In genomic region chr11:30057299-30057698, GRCm38 (mm10) we compare ENCODE assay signal across 7 mouse cellular contexts. TPM values are rescaled to one million over a fixed set of nuclear protein-coding genes. Genes with fewer than 3 reads are reported as not detected.
A peak's percentile ranks its signal among the peaks of the same experiment; 100 is the strongest.
DNase-seq lines count a peak whose midpoint lies in the region; ATAC-seq and TF ChIP-seq lines count a peak whose summit lies in the region.

No protein-coding gene starts in this region.

- H3K27me3 ChIP-seq in liver, embryonic 14.5 days (ENCODE audit: control insufficient read depth, insufficient read depth, low read length) = no peaks in the 10 kb centered on the region

- H3K27ac ChIP-seq in bone marrow macrophage, adult 2 months (ENCODE audit: insufficient read depth, low read depth, low read length) = no peak overlapping the region
- no peak overlapping the region for H3K27ac ChIP-seq in liver, embryonic 14.5 days

- H3K4me1 ChIP-seq in bone marrow macrophage, adult 2 months (ENCODE audit: control insufficient read depth, insufficient read depth, low read length) = 0 out of 2 replicates have a peak, but pooled peaks cover 2% of the 10 kb centered on the region
- no peaks in the 10 kb centered on the region for H3K4me1 ChIP-seq in liver, embryonic 14.5 days (replicated peaks; ENCODE audit: control insufficient read depth in 2 of 2, insufficient read depth in 2 of 2, low read length in 1 of 2)

- TF ChIP-seq EP300 in liver, embryonic 14.5 days (IDR thresholded peaks at IDR 0.05; ENCODE audit: low read depth) = no peak

- no peak for TF ChIP-seq POLR2A in bone marrow macrophage, adult 2 months (IDR thresholded peaks at IDR 0.05; ENCODE audit: borderline replicate concordance, low read depth, low read length)

- peak overlapping the region; percentile 33 for H3K4me3 ChIP-seq in bone marrow macrophage, adult 2 months (ENCODE audit: insufficient read depth, low read length)
- no peak overlapping the region for H3K4me3 ChIP-seq in liver, embryonic 14.5 days (ENCODE audit: insufficient read depth in 1 of 2, low read depth in 2 of 2, low read length in 2 of 2)

- no peaks in the 10 kb centered on the region for H3K9me3 ChIP-seq in liver, embryonic 14.5 days (ENCODE audit: control insufficient read depth, low read length)

- H3K4me2 ChIP-seq in liver, embryonic 14.5 days (ENCODE audit: low read depth) = no peak overlapping the region

- TF ChIP-seq CTCF in bone marrow macrophage, adult 2 months (IDR thresholded peaks at IDR 0.05; ENCODE audit: low read depth, low read length) = no peak
- peak; percentile 48 for TF ChIP-seq CTCF in liver, embryonic 14.5 days (IDR thresholded peaks at IDR 0.05; ENCODE audit: low read depth)

- 30% methylated on average over 8 of the region's 8 CpGs for WGBS in liver, embryonic 14.5 days (ENCODE audit: insufficient replicate concordance)

- H3K36me3 ChIP-seq in liver, embryonic 14.5 days (replicated peaks; ENCODE audit: control insufficient read depth, insufficient read depth, low read depth) = no peaks in the 10 kb centered on the region

- no peak overlapping the region for H3K9ac ChIP-seq in liver, embryonic 14.5 days (replicated peaks)

- peak; percentile 8 for DNase-seq in kidney, postnatal 10 days
- DNase-seq in kidney, adult 18-20 months = no peak
- DNase-seq in ES-CJ7 (ENCODE audit: low read depth, low spot score) = peak; percentile 65
- DNase-seq in liver, embryonic 14.5 days (ENCODE audit: low read depth in 3 of 3, low spot score in 3 of 3) = no peak
- no peak for DNase-seq in testis, postnatal 10 days (ENCODE audit: low spot score)
- no peak for DNase-seq in layer of hippocampus, adult 9-10 months (ENCODE audit: low spot score)

- ATAC-seq in liver, embryonic 14.5 days (ENCODE audit: insufficient read depth) = no peak

RNA-seq across cellular contexts. Expression of gene Eml6, which starts 31.5 kb away (rescaled TPM):
- 2.5 and 7.6 TPM in 2 replicates for polyA plus RNA-seq in bone marrow macrophage, adult 2 months (2012; ENCODE audit: insufficient read depth, insufficient read length, missing spikeins)
- 0.09 TPM in 2 replicates for polyA plus RNA-seq in liver, embryonic 14.5 days (2012; rRNA removed)
- 0.55 TPM in 1 of 2 replicates, not detected in the other for polyA plus RNA-seq in liver, embryonic 14.5 days (2014; fragmentation: Nextera tagmentation; extraction: Ambion mirVana)

Comparison
In these comparisons a context has a peak if more than half of its experiments do, and no peak if none do; other contexts are left out.
1. DNase-seq: peak in kidney, postnatal 10 days (single experiment) and ES-CJ7 (single experiment); none in kidney, adult 18-20 months (single experiment), liver, embryonic 14.5 days (0 of 3), testis, postnatal 10 days (single experiment) and layer of hippocampus, adult 9-10 months (single experiment).